Mouse (Mus musculus): ENCODE measurements around the gene Ncl. TPM values are rescaled to one million over a fixed set of nuclear protein-coding genes. Genes with fewer than 3 reads are reported as not detected.

Ncl gene
- total and polyA plus RNA-seq, 3 experiments = 246 to 1,708 (median 370) TPM

DNA sequence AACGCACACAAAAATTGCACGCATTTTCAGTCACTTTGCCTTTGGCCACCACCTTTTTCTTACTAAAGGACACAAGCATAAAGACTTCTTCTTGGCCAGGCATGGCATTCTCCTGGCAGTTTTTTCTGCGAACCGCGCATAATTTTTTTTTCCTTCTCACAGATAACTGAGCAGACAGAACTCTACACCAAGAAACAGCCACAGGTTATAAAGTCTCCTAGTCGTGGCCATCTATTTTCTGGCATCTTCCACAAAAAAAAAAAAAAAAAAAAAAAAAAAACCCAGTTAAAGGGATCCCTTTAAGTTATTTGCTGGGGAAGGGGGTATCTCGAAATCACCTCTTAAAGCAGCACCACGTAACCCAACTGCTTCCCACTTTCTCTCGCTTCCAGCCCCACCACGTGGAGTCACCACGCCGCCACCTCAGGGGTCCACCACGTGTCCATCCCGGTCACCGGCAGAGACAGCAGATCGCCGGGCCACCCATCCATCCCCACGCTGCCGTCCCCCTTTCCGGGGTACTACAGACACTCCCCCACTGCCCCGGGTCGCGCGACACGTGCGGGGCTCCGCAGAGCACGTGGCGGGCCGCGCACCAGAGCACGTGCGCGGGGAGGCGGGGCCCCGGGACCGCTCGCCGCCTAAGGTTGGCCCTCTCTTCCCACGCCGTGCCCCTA, 833 bp downstream of the Ncl start (continued):
- TF ChIP-seq USF1 (IDR thresholded peaks at IDR 0.05; ENCODE audit: low read depth, low read length) (peak; percentile 79), MEF2A (IDR thresholded peaks at IDR 0.05; ENCODE audit: extremely low read depth, insufficient replicate concordance, low read depth, low read length, poor library complexity, severe bottlenecking) (no peak), MYB (IDR thresholded peaks at IDR 0.05; ENCODE audit: low read depth, low read length) (no peak), ZMIZ1 (IDR thresholded peaks at IDR 0.05; ENCODE audit: low read depth, low read length) (no peak), POLR2A (IDR thresholded peaks at IDR 0.05; ENCODE audit: control insufficient read depth in 1 of 2, insufficient read depth in 1 of 2, low read depth in 1 of 2, low read length in 2 of 2, poor library complexity in 1 of 2) (no peak; a peak in 1 of 4 replicates), MXI1 (IDR thresholded peaks at IDR 0.05; ENCODE audit: low read depth, low read length) (peak; percentile 100), ZC3H11A (IDR thresholded peaks at IDR 0.05; ENCODE audit: low read depth, low read length) (no peak), SIN3A (IDR thresholded peaks at IDR 0.05; ENCODE audit: low read length) (peak; percentile 92), SMC3 (IDR thresholded peaks at IDR 0.05; ENCODE audit: low read depth, low read length) (no peak), POLR2AphosphoS5 (IDR thresholded peaks at IDR 0.05; ENCODE audit: borderline replicate concordance, low read depth, low read length) (no peak), NELFE (IDR thresholded peaks at IDR 0.05; ENCODE audit: low read depth, low read length) (no peak), MAX (IDR thresholded peaks at IDR 0.05; ENCODE audit: low read length) (peak; percentile 100), ELF1 (IDR thresholded peaks at IDR 0.05; ENCODE audit: low read depth, low read length) (no peak), MAZ (IDR thresholded peaks at IDR 0.05; ENCODE audit: low read depth, low read length) (no peak), GATA1 (IDR thresholded peaks at IDR 0.05; ENCODE audit: low read depth, low read length) (no peak), UBTF (IDR thresholded peaks at IDR 0.05; ENCODE audit: borderline replicate concordance, insufficient read depth, low read depth, low read length) (no peak), MYC (IDR thresholded peaks at IDR 0.05; ENCODE audit: low read depth, low read length) (peak; percentile 100), TCF12 (IDR thresholded peaks at IDR 0.05; ENCODE audit: low read depth, low read length) (no peak), E2F4 (IDR thresholded peaks at IDR 0.05; ENCODE audit: borderline replicate concordance, low read depth, low read length) (no peak), TBP (IDR thresholded peaks at IDR 0.05; ENCODE audit: low read depth, low read length) (no peak), NRF1 (IDR thresholded peaks at IDR 0.05; ENCODE audit: insufficient read depth, low read depth, low read length, poor library complexity, severe bottlenecking) (no peak)

DNA sequence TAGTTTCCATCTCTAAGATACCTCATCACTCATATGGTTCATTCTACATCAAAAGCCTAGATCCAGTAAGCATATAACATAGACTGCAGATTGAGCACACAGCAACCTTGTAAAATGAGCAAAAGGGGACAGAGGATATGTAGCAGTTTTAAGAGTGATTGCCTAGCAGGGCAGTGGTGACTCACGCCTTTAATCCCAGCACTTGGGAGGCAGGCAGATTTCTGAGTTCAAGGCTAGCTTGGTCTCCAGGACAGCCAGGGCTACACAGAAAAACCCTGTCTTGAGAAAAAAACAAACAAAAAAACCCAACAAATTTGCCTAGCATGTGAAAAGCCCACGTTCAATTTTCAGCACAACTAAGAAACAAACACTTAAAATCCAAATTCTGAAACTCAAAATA, 5.0 kb downstream of the Ncl start:
- no peak for DNase-seq (ENCODE audit: low read depth, low spot score)
- Histone ChIP-seq H3K79me2 (ENCODE audit: control insufficient read depth, insufficient read depth, low read length, poor library complexity) (peaks cover 47% of the 10 kb centered on the region), H3K9ac (ENCODE audit: control insufficient read depth, low read depth, low read length, poor library complexity, severe bottlenecking) (0 out of 2 replicates have a peak overlapping the region, but pooled peaks have one; percentile 5), H3K27ac (ENCODE audit: control insufficient read depth, low read depth, low read length) (no peak overlapping the region), H3K27me3 (ENCODE audit: control insufficient read depth in 1 of 2, insufficient read depth in 2 of 2, low read length in 2 of 2) (no peaks in the 10 kb centered on the region), H3K36me3 (ENCODE audit: control insufficient read depth in 1 of 2, insufficient read depth in 2 of 2, low read length in 2 of 2) (peaks cover 74 to 80% of the 10 kb centered on the region in 2 experiments), H3K4me1 (ENCODE audit: control insufficient read depth in 1 of 2, insufficient read depth in 2 of 2, low read length in 2 of 2) (peaks cover 0 to 17% of the 10 kb centered on the region in 2 experiments), H3K4me3 (ENCODE audit: control insufficient read depth in 1 of 2, insufficient read depth in 1 of 2, low read depth in 2 of 2, low read length in 2 of 2) (no peak overlapping the region), H3K9me3 (replicated peaks; ENCODE audit: insufficient read depth, low read length) (no peaks in the 10 kb centered on the region)
- TF ChIP-seq ZMIZ1 (IDR thresholded peaks at IDR 0.05; ENCODE audit: low read depth, low read length) (no peak), UBTF (IDR thresholded peaks at IDR 0.05; ENCODE audit: borderline replicate concordance, insufficient read depth, low read depth, low read length) (no peak), POLR2A (IDR thresholded peaks at IDR 0.05; ENCODE audit: control insufficient read depth in 1 of 2, insufficient read depth in 1 of 2, low read depth in 1 of 2, low read length in 2 of 2, poor library complexity in 1 of 2) (peak in 1 of 2 experiments; percentile 18; a peak in 1 of 4 replicates), MAX (IDR thresholded peaks at IDR 0.05; ENCODE audit: low read length) (no peak), ELF1 (IDR thresholded peaks at IDR 0.05; ENCODE audit: low read depth, low read length) (no peak), POLR2AphosphoS2 (IDR thresholded peaks at IDR 0.05; ENCODE audit: low read length) (0 out of 2 replicates have a peak, but pooled peaks have one; percentile 39), POLR2AphosphoS5 (IDR thresholded peaks at IDR 0.05; ENCODE audit: borderline replicate concordance, low read depth, low read length) (no peak), GATA1 (IDR thresholded peaks at IDR 0.05; ENCODE audit: low read depth, low read length) (no peak), GABPA (IDR thresholded peaks at IDR 0.05; ENCODE audit: low read depth, low read length) (no peak)
